Mouse (Mus musculus) cerebellum, adult 11 months (tissue): ENCODE measurements around the gene Bbox1.

Experiments
- DNase-seq: peaks from one replicate; pipeline ENCODE4 v3.0.0; 2022

The Bbox1 gene

GRCm38 (mm10) chr2:110269281-110269680, 45.1 kb downstream of the Bbox1 start:
- no peak for DNase-seq

- no peak for DNase-seq
Measured at GRCm38 (mm10) chr2:110232252-110232651, 82.1 kb downstream of the Bbox1 start.

GRCm38 (mm10) chr2:110230753-110231152, 83.6 kb downstream of the Bbox1 start:
- DNase-seq: no peak

- DNase-seq: peak; percentile 12
Measured at GRCm38 (mm10) chr2:110229143-110230087, 84.9 kb downstream of the Bbox1 start.

- no peak for DNase-seq
Measured at GRCm38 (mm10) chr2:110226421-110226820, 87.9 kb downstream of the Bbox1 start.

- DNase-seq: no peak
Measured at GRCm38 (mm10) chr2:110225969-110226368, 88.4 kb downstream of the Bbox1 start.

- DNase-seq: no peak
Measured at GRCm38 (mm10) chr2:110222793-110223192, 91.6 kb downstream of the Bbox1 start.

GRCm38 (mm10) chr2:110220492-110220891, 93.9 kb downstream of the Bbox1 start:
- no peak for DNase-seq

GRCm38 (mm10) chr2:110215685-110216058, 98.7 kb downstream of the Bbox1 start:
- DNase-seq: no peak

GRCm38 (mm10) chr2:110214991-110215684, 99.2 kb downstream of the Bbox1 start:
- no peak for DNase-seq

GRCm38 (mm10) chr2:110214278-110214677, 100.1 kb downstream of the Bbox1 start:
- no peak for DNase-seq
